In genomic region chr2:132043101-132043621, GRCm38 (mm10) we compare ENCODE assay signal across 7 mouse cellular contexts. TPM values are rescaled to one million over a fixed set of nuclear protein-coding genes. Genes with fewer than 3 reads are reported as not detected.
A peak's percentile ranks its signal among the peaks of the same experiment; 100 is the strongest.
DNase-seq lines count a peak whose midpoint lies in the region; ATAC-seq lines count a peak whose summit lies in the region.

No protein-coding gene starts in this region.

- H3K4me2 ChIP-seq in embryonic facial prominence, embryonic 14.5 days (ENCODE audit: low read depth, low read length) = peak overlapping the region; percentile 33
- peak overlapping the region; percentile 57 for H3K4me2 ChIP-seq in heart, embryonic 13.5 days
- no peak overlapping the region; the same call in 1 of the 2 replicates for H3K4me2 ChIP-seq in kidney, embryonic 15.5 days
- H3K4me2 ChIP-seq in limb, embryonic 15.5 days = peak overlapping the region; percentile 36

- 0 out of 2 replicates have a peak overlapping the region, but pooled peaks have one; percentile 9 for H3K9ac ChIP-seq in embryonic facial prominence, embryonic 14.5 days (ENCODE audit: low read depth, low read length)
- H3K9ac ChIP-seq in heart, embryonic 13.5 days = peak overlapping the region; percentile 58; the same call in 1 of the 2 replicates
- no peak overlapping the region for H3K9ac ChIP-seq in kidney, embryonic 15.5 days
- H3K9ac ChIP-seq in limb, embryonic 15.5 days = no peak overlapping the region

- no peaks in the 10 kb centered on the region for H3K36me3 ChIP-seq in embryonic facial prominence, embryonic 14.5 days (ENCODE audit: control insufficient read depth, insufficient read depth, low read length)
- no peaks in the 10 kb centered on the region for H3K36me3 ChIP-seq in heart, embryonic 13.5 days
- no peaks in the 10 kb centered on the region for H3K36me3 ChIP-seq in kidney, embryonic 15.5 days
- no peaks in the 10 kb centered on the region for H3K36me3 ChIP-seq in limb, embryonic 15.5 days

- WGBS in embryonic facial prominence, embryonic 14.5 days = 13% methylated on average over 13 of the region's 13 CpGs
- 13% methylated on average over 13 of the region's 13 CpGs for WGBS in heart, embryonic 13.5 days
- 33% methylated on average over 13 of the region's 13 CpGs for WGBS in kidney, embryonic 15.5 days
- WGBS in limb, embryonic 15.5 days = 23% methylated on average over 13 of the region's 13 CpGs

- H3K4me1 ChIP-seq in embryonic facial prominence, embryonic 14.5 days (ENCODE audit: control insufficient read depth, insufficient read depth, low read length) = peaks cover 4% of the 10 kb centered on the region
- peaks cover 29% of the 10 kb centered on the region for H3K4me1 ChIP-seq in heart, embryonic 13.5 days
- H3K4me1 ChIP-seq in kidney, embryonic 15.5 days = peaks cover 9% of the 10 kb centered on the region; the same call in 1 of the 2 replicates
- peaks cover 23% of the 10 kb centered on the region for H3K4me1 ChIP-seq in limb, embryonic 15.5 days

- peak; percentile 65 for ATAC-seq in cerebellum, adult (ENCODE audit: insufficient number of reproducible peaks, low FRiP score, low TSS enrichment)
- ATAC-seq in embryonic facial prominence, embryonic 14.5 days (ENCODE audit: low read depth) = peak; percentile 95
- ATAC-seq in heart, embryonic 13.5 days (ENCODE audit: extremely low read depth, insufficient number of reproducible peaks, low FRiP score, low TSS enrichment) = peak; percentile 61; the same call in 1 of the 2 replicates
- peak; percentile 75 for ATAC-seq in kidney, embryonic 15.5 days (replicated peaks; ENCODE audit: low FRiP score)
- ATAC-seq in limb, embryonic 15.5 days (ENCODE audit: insufficient number of reproducible peaks, low FRiP score, low TSS enrichment, low read depth) = peak; percentile 95

- H3K27me3 ChIP-seq in embryonic facial prominence, embryonic 14.5 days (replicated peaks; ENCODE audit: control insufficient read depth, insufficient read depth, low read length) = no peaks in the 10 kb centered on the region
- H3K27me3 ChIP-seq in heart, embryonic 13.5 days (replicated peaks) = no peaks in the 10 kb centered on the region
- H3K27me3 ChIP-seq in kidney, embryonic 15.5 days = no peaks in the 10 kb centered on the region
- no peaks in the 10 kb centered on the region for H3K27me3 ChIP-seq in limb, embryonic 15.5 days

- H3K4me3 ChIP-seq in embryonic facial prominence, embryonic 14.5 days (ENCODE audit: low read depth, low read length) = no peak overlapping the region
- H3K4me3 ChIP-seq in heart, embryonic 13.5 days = 0 out of 2 replicates have a peak overlapping the region, but pooled peaks have one; percentile 0
- no peak overlapping the region for H3K4me3 ChIP-seq in kidney, embryonic 15.5 days (replicated peaks)
- H3K4me3 ChIP-seq in limb, embryonic 15.5 days = no peak overlapping the region

- no peaks in the 10 kb centered on the region for H3K9me3 ChIP-seq in embryonic facial prominence, embryonic 14.5 days (ENCODE audit: control insufficient read depth, low read length)
- no peaks in the 10 kb centered on the region for H3K9me3 ChIP-seq in heart, embryonic 13.5 days
- no peaks in the 10 kb centered on the region for H3K9me3 ChIP-seq in kidney, embryonic 15.5 days (replicated peaks)
- H3K9me3 ChIP-seq in limb, embryonic 15.5 days = no peaks in the 10 kb centered on the region; the same call in 1 of the 2 replicates

- DNase-seq in embryonic facial prominence, embryonic 14.5 days (ENCODE audit: low spot score) = peak; percentile 92
- peak; percentile 81 for DNase-seq in ovary, postnatal 14 days (ENCODE audit: low spot score)
- DNase-seq in thymus, postnatal 36 days = no peak

- H3K27ac ChIP-seq in embryonic facial prominence, embryonic 14.5 days (replicated peaks; ENCODE audit: low read depth, low read length) = peak overlapping the region; percentile 76
- H3K27ac ChIP-seq in heart, embryonic 13.5 days (replicated peaks) = peak overlapping the region; percentile 75
- 0 out of 2 replicates have a peak overlapping the region, but pooled peaks have one; percentile 39 for H3K27ac ChIP-seq in kidney, embryonic 15.5 days
- H3K27ac ChIP-seq in limb, embryonic 15.5 days = peak overlapping the region; percentile 86

RNA-seq across cellular contexts. Expression of gene Rassf2, which starts 13.1 kb away (rescaled TPM):
- polyA plus RNA-seq in embryonic facial prominence, embryonic 14.5 days (2014; fragmentation: Nextera tagmentation; extraction: Ambion mirVana) = 23.0 and 23.1 TPM in 2 replicates
- 5.5 and 5.8 TPM in 2 replicates for polyA plus RNA-seq in heart, embryonic 13.5 days (2015; fragmentation: Nextera tagmentation; extraction: Ambion mirVana)
- polyA plus RNA-seq in kidney, embryonic 15.5 days (2015; fragmentation: Nextera tagmentation; extraction: Ambion mirVana) = 8.4 and 11.3 TPM in 2 replicates
- 16.2 and 18.4 TPM in 2 replicates for polyA plus RNA-seq in limb, embryonic 15.5 days (2015; fragmentation: Nextera tagmentation; extraction: Ambion mirVana)

Comparison
In these comparisons a context has a peak if more than half of its experiments do, and no peak if none do; other contexts are left out.
1. DNase-seq: peak in embryonic facial prominence, embryonic 14.5 days (single experiment) and ovary, postnatal 14 days (single experiment); none in thymus, postnatal 36 days (0 of 2).
2. H3K9ac ChIP-seq: peak in embryonic facial prominence, embryonic 14.5 days (single experiment) and heart, embryonic 13.5 days (single experiment); none in kidney, embryonic 15.5 days (single experiment) and limb, embryonic 15.5 days (single experiment).
3. Peak in every context shown above with its lines, with median percentiles within 50 percentile points of each other: ATAC-seq and H3K27ac ChIP-seq.